Mouse (Mus musculus): ENCODE results near the gene Tlcd1. TPM values are rescaled to one million over a fixed set of nuclear protein-coding genes. Genes with fewer than 3 reads are reported as not detected.

Tlcd1 gene
- polyA plus RNA-seq, 1 experiment = 33.5 TPM

GRCm38 (mm10) chr11:78205361-78206206 is 29.1 kb downstream of the Tlcd1 start:
- no peak for DNase-seq (ENCODE audit: low spot score)

GRCm38 (mm10) chr11:78207190-78207589 is 30.7 kb downstream of the Tlcd1 start:
- no peak for DNase-seq (ENCODE audit: low spot score)

- no peak for DNase-seq (ENCODE audit: low spot score)
Measured at GRCm38 (mm10) chr11:78209886-78210285, 33.4 kb downstream of the Tlcd1 start.

- no peak for DNase-seq (ENCODE audit: low spot score)
Measured at GRCm38 (mm10) chr11:78210615-78211014, 34.1 kb downstream of the Tlcd1 start.

- DNase-seq (ENCODE audit: low spot score) = no peak
Measured at GRCm38 (mm10) chr11:78211513-78211912, 35.0 kb downstream of the Tlcd1 start.

DNA sequence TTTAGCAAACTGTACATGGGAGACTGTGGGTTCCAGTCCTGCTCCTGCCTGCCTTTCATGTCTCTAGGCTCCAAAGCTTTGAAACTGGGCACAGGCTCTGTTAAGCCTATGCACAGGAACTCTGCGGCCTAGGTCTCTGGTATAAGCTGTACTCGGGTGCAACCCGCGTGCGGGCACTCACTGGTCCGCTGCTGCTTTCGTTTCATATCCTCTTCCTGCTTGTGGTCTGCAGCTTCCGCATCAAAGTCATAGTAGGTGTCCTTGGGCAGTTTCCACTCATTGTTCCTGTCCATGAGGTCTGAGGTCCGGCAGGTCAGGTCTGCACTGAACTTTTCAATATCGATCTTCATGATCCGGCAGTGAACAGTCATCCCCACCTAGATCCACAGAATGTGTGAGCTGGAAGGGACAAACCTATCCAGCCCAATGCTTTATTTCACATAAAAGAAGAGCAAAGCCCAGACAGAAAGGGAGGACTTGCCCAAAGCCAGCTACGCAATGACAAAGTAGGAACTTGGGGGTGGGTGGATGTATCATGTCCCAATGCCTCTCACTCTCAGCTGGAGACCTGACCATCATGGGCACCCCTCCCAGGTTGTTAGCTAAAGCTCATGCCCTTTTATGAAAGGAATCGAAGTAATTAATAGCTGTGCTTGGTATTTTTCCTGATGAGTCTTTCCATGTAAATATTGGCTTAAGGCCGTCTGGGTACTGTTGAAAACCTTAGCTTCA is 36.7 kb downstream of the Tlcd1 start:
- DNase-seq (ENCODE audit: low spot score) = no peak

GRCm38 (mm10) chr11:78215709-78216317 is 39.3 kb downstream of the Tlcd1 start:
- DNase-seq (ENCODE audit: low spot score) = no peak

- no peak for DNase-seq (ENCODE audit: low spot score)
Measured at GRCm38 (mm10) chr11:78223586-78223985, 47.1 kb downstream of the Tlcd1 start.

Other genes starting within 250 kb of the Tlcd1 start
- gene Sez6, start 245.9 kb upstream of the Tlcd1 start, polyA plus RNA-seq (2012; rRNA removed) = 0.09 and 0.21 TPM in 2 replicates
- gene Phf12, start 194.0 kb upstream of the Tlcd1 start, polyA plus RNA-seq (2012; rRNA removed) = 36.4 and 53.7 TPM in 2 replicates
- gene Dhrs13, start 144.4 kb upstream of the Tlcd1 start, polyA plus RNA-seq (2012; rRNA removed) = 2.2 and 2.5 TPM in 2 replicates
- gene Flot2, start 138.8 kb upstream of the Tlcd1 start, polyA plus RNA-seq (2012; rRNA removed) = 108 and 126 TPM in 2 replicates
- gene Eral1, start 96.3 kb upstream of the Tlcd1 start, polyA plus RNA-seq (2012; rRNA removed) = 23.0 and 28.0 TPM in 2 replicates
- gene Fam222b, start 82.1 kb upstream of the Tlcd1 start, polyA plus RNA-seq (2012; rRNA removed) = 6.1 and 10.1 TPM in 2 replicates
- 20.4 and 26.1 TPM in 2 replicates for gene Traf4, start 11.1 kb upstream of the Tlcd1 start, polyA plus RNA-seq (2012; rRNA removed)
- gene Nek8, start within 50 bp of the Tlcd1 start, polyA plus RNA-seq (2012; rRNA removed) = 14.4 and 19.7 TPM in 2 replicates
- 2,424 and 3,048 TPM in 2 replicates for gene Rpl23a, start 6.9 kb downstream of the Tlcd1 start, polyA plus RNA-seq (2012; rRNA removed)
- 66.7 and 79.2 TPM in 2 replicates for gene Rab34, start 11.7 kb downstream of the Tlcd1 start, polyA plus RNA-seq (2012; rRNA removed)
- 3.0 and 3.4 TPM in 2 replicates for gene Proca1, start 16.7 kb downstream of the Tlcd1 start, polyA plus RNA-seq (2012; rRNA removed)
- gene Sdf2, start 69.0 kb downstream of the Tlcd1 start, polyA plus RNA-seq (2012; rRNA removed) = 111 and 138 TPM in 2 replicates
- gene Supt6, start 69.3 kb downstream of the Tlcd1 start, polyA plus RNA-seq (2012; rRNA removed) = 14.5 and 28.6 TPM in 2 replicates
- gene 2610507B11Rik, start 85.0 kb downstream of the Tlcd1 start, polyA plus RNA-seq (2012; rRNA removed) = 94.2 and 96.9 TPM in 2 replicates
- 0.28 and 0.55 TPM in 2 replicates for gene BC030499, start 114.1 kb downstream of the Tlcd1 start, polyA plus RNA-seq (2012; rRNA removed)
- 1.4 and 1.7 TPM in 2 replicates for gene Spag5, start 124.8 kb downstream of the Tlcd1 start, polyA plus RNA-seq (2012; rRNA removed)
- gene Aldoc, start 146.3 kb downstream of the Tlcd1 start, polyA plus RNA-seq (2012; rRNA removed) = 3.3 and 4.1 TPM in 2 replicates
- gene Pigs, start 151.7 kb downstream of the Tlcd1 start, polyA plus RNA-seq (2012; rRNA removed) = 44.2 and 44.9 TPM in 2 replicates
- 91.5 and 94.3 TPM in 2 replicates for gene Unc119, start 166.8 kb downstream of the Tlcd1 start, polyA plus RNA-seq (2012; rRNA removed)
- gene Foxn1, start 209.8 kb downstream of the Tlcd1 start, polyA plus RNA-seq (2012; rRNA removed) = 0.08 and 0.15 TPM in 2 replicates
- 0.04 and 0.07 TPM in 2 replicates for gene Slc13a2, start 245.5 kb downstream of the Tlcd1 start, polyA plus RNA-seq (2012; rRNA removed)

Measured in urinary bladder, adult 2 months (tissue).